Mouse (Mus musculus) right cerebral cortex, postnatal 36 days (tissue): Measurements from ENCODE around the gene Car6.

ENCODE experiments used
- DNase-seq, 2 experiments: peaks; one replicate each; pipeline ENCODE4 v3.0.0; 2022; ENCODE audit warnings: low spot score in 2 of 2, mixed read lengths in 1 of 2

Car6 gene

GRCm38 (mm10) chr4:150229747-150230390 is 28.7 kb upstream of the Car6 start:
- DNase-seq, result no peak

- DNase-seq, result no peak
These were observed 27.6 kb upstream of the Car6 start for GRCm38 (mm10) chr4:150228581-150229348.

- peak; percentile 63 to 74 for DNase-seq
These were observed 25.9 kb upstream of the Car6 start for GRCm38 (mm10) chr4:150226818-150227688.

- no peak for DNase-seq
These were observed 24.6 kb upstream of the Car6 start for GRCm38 (mm10) chr4:150225700-150226099.

- DNase-seq, result no peak
These were observed 22.7 kb upstream of the Car6 start for GRCm38 (mm10) chr4:150223830-150224229.

GRCm38 (mm10) chr4:150221017-150221640 is 20.0 kb upstream of the Car6 start:
- no peak for DNase-seq

- no peak for DNase-seq
These were observed 19.5 kb upstream of the Car6 start for GRCm38 (mm10) chr4:150220584-150220983.

GRCm38 (mm10) chr4:150219501-150220292 is 18.6 kb upstream of the Car6 start:
- DNase-seq, result no peak

GRCm38 (mm10) chr4:150217935-150218334 is 16.8 kb upstream of the Car6 start:
- no peak for DNase-seq

GRCm38 (mm10) chr4:150217042-150217554 is 16.0 kb upstream of the Car6 start:
- DNase-seq, result no peak

- DNase-seq, result no peak
These were observed 15.3 kb upstream of the Car6 start for GRCm38 (mm10) chr4:150216423-150216822.

- no peak for DNase-seq
These were observed 12.8 kb upstream of the Car6 start for GRCm38 (mm10) chr4:150213910-150214309.

GRCm38 (mm10) chr4:150212553-150212971 is 11.4 kb upstream of the Car6 start:
- no peak for DNase-seq

GRCm38 (mm10) chr4:150211930-150212552 is 10.9 kb upstream of the Car6 start:
- no peak for DNase-seq

GRCm38 (mm10) chr4:150210306-150210705 is 9.2 kb upstream of the Car6 start:
- no peak for DNase-seq

GRCm38 (mm10) chr4:150209751-150210150 is 8.6 kb upstream of the Car6 start:
- DNase-seq, result no peak

- no peak for DNase-seq
These were observed 3.7 kb upstream of the Car6 start for GRCm38 (mm10) chr4:150204877-150205276.

- no peak for DNase-seq
These were observed 1.6 kb upstream of the Car6 start for GRCm38 (mm10) chr4:150202702-150203101.

- no peak for DNase-seq
These were observed 2.9 kb downstream of the Car6 start for GRCm38 (mm10) chr4:150198268-150198667.

GRCm38 (mm10) chr4:150193915-150194314 is 7.2 kb downstream of the Car6 start:
- no peak for DNase-seq
